Mouse (Mus musculus): ENCODE data around the gene Gm16867.
"Not testable (repeated sequence)": the region's sequence is repeated elsewhere in the genome, so short reads cannot be mapped to it uniquely, and the experiment has no call there.

Gm16867 gene

GRCm38 (mm10) chr14:69467612-69468366 lies 35.4 kb downstream of the Gm16867 start:
- not testable (repeated sequence) for DNase-seq (ENCODE audit: low spot score)

GRCm38 (mm10) chr14:69464465-69464864 lies 38.7 kb downstream of the Gm16867 start:
- not testable (repeated sequence) for DNase-seq (ENCODE audit: low spot score)

- DNase-seq (ENCODE audit: low spot score) = not testable (repeated sequence)
Measured at GRCm38 (mm10) chr14:69457691-69458090, 45.5 kb downstream of the Gm16867 start.

GRCm38 (mm10) chr14:69454640-69455039 lies 48.5 kb downstream of the Gm16867 start:
- not testable (repeated sequence) for DNase-seq (ENCODE audit: low spot score)

GRCm38 (mm10) chr14:69448845-69449244 lies 54.3 kb downstream of the Gm16867 start:
- DNase-seq (ENCODE audit: low spot score) = not testable (repeated sequence)

DNA sequence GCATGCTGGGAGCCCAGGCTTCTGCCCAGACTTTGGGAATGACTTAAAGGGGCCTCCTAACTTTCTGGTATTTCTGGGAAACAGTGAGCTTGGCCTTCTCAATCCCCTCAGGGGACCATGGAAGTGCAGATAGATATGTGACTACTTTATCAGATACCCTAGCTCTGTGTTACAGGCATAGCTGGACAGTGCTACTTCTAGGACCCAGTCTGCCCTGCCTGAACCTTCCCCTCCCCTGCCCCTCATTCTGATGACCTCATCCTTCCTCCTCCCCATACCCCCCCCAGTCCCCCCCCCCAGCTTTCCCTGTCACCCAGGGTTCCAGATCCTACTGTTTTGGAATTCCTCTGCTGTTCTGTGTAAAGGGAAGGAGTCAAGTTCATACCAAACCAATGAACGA lies 56.2 kb downstream of the Gm16867 start:
- DNase-seq (ENCODE audit: low spot score) = not testable (repeated sequence)

- DNase-seq (ENCODE audit: low spot score) = not testable (repeated sequence)
Measured at GRCm38 (mm10) chr14:69443092-69443692, 60.0 kb downstream of the Gm16867 start.

DNA sequence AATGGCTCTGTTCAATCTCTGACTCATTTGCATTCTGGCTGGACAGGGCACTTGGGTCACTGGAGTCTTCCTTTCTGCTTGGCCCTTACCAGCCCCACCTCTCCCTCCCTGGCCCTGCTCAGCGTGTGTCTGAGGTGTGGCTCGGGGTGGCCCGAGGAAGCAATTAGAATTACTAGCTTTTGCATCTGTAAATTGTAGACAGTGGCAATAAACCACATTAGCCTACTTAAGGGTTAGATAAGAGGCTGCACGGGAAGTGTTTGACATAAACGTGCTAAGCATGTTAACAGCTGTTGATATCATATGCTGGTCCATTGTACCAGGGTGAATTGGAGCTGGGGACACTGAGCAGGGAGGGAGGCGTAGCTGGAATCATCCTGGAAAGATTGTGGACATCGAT lies 62.2 kb downstream of the Gm16867 start:
- not testable (repeated sequence) for DNase-seq (ENCODE audit: low spot score)

DNA sequence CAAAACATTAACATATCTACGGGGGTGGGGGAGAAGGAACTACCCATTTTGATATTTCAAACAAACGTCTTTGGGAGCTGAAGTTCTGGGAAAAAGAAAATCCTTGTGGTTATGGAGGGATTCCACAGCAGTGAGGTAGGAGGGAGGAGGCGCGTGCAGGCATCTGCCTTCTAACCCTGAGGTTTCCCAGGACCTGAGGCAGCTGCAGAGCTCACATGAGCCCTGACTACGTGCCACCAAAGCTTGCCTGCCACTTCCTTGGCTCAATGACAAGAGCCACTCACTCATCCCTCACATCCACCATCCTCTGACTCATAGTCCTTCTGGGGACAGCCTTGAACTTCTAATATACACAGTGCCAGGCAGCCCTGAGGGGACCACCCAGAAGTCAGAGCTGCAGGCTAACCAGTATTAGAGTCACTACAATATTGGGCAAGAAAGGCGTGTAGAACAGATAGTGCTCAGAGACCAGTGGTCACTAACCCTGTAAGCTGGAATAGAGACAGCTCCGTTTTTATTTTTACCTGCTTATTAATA lies 64.4 kb downstream of the Gm16867 start:
- not testable (repeated sequence) for DNase-seq (ENCODE audit: low spot score)

GRCm38 (mm10) chr14:69421003-69421402 lies 82.2 kb downstream of the Gm16867 start:
- DNase-seq (ENCODE audit: low spot score) = not testable (repeated sequence)

GRCm38 (mm10) chr14:69417545-69417944 lies 85.6 kb downstream of the Gm16867 start:
- DNase-seq (ENCODE audit: low spot score) = not testable (repeated sequence)

All from MN1 (cell line).